Mouse (Mus musculus) B cell, adult (primary cell): ENCODE measurements around the gene Hs6st1. TPM values are rescaled to one million over a fixed set of nuclear protein-coding genes. Genes with fewer than 3 reads are reported as not detected.

Experiments used
- total RNA-seq: library from RNA; stranded (reverse); gene quantifications from 4 replicates; pipeline ENCODE4 v1.2.4, GENCODE M21; 2023; ENCODE audit not compliant: inconsistent age

Hs6st1 gene
- 40.5 to 46.7 TPM (median 42.8 TPM) in 4 replicates for total RNA-seq

DNA sequence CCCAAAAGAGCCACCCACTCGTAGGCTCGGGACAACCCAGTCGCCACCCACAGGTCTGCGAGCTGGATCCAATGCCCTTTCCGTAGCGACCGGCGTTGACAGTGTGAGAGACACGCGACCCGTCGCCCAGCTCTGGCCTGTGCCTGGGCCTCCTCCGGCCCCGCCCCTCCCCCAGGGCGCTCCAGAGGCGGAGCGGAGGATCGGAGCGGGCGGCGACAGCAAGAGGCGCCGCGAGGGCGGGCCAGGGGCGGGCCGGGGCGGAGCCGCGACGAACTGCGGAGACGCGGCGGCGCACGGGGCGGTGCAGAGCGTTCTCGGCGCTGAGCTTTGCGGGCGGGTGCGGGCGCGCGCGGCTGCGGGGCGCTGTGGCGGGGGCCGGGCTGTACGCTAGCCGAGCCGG is at the start of gene Hs6st1:
Gene Hs6st1 (plus strand): TSS at position 325 of the 400 bp plus-strand sequence.

Other genes starting within 250 kb of the Hs6st1 start
- 82.9 to 91.1 TPM (median 88.8 TPM) in 4 replicates for gene Uggt1, start 176.3 kb downstream of the Hs6st1 start, total RNA-seq
- 105 to 116 TPM (median 111 TPM) in 4 replicates for gene Neurl3, start 206.3 kb downstream of the Hs6st1 start, total RNA-seq
- 220 to 243 TPM (median 242 TPM) in 4 replicates for gene Arid5a, start 239.3 kb downstream of the Hs6st1 start, total RNA-seq